Mouse (Mus musculus): ENCODE measurements around the gene Gm4141.
"Not testable (repeated sequence)": the region's sequence is repeated elsewhere in the genome, so short reads cannot be mapped to it uniquely, and the experiment has no call there.

GRCm38 (mm10) chr7:20533537-20533936 lies 42.5 kb downstream of the Gm4141 start, which contains the start of gene Vmn1r104:
- TF ChIP-seq POLR2A (IDR thresholded peaks at IDR 0.05; ENCODE audit: control insufficient read depth, extremely low read depth, insufficient read depth, low read length, poor library complexity); CTCF (IDR thresholded peaks at IDR 0.05; ENCODE audit: borderline replicate concordance, control insufficient read depth, extremely low read depth, insufficient read depth, low read length, poor library complexity): not testable (repeated sequence)

Data from thymus, adult 2 months (tissue).